9 mouse cellular contexts compared by ENCODE assay signal in genomic region chr11:99147041-99147919, GRCm38 (mm10). TPM values are rescaled to one million over a fixed set of nuclear protein-coding genes. Genes with fewer than 3 reads are reported as not detected.
DNase-seq lines count a peak whose midpoint lies in the region; ATAC-seq lines count a peak whose summit lies in the region.
"Had no signal": no experiment of that assay in that cellular context is flagged by ENCODE, and none has a peak within 500 bp of the region (broad histone marks: within the 10 kb centered on the region; RNA-seq: fewer than 3 reads in every experiment).

No protein-coding gene starts in this region.

- peaks cover 64% of the 10 kb centered on the region for H3K4me1 ChIP-seq in heart, embryonic 13.5 days
- peaks cover 74% of the 10 kb centered on the region for H3K4me1 ChIP-seq in limb, embryonic 13.5 days

- H3K27ac ChIP-seq in heart, embryonic 13.5 days (replicated peaks), result peak overlapping the region; percentile 88
- peak overlapping the region; percentile 98 for H3K27ac ChIP-seq in limb, embryonic 13.5 days
- H3K27ac ChIP-seq: hindbrain, embryonic 15.5 days had no signal

- peak overlapping the region; percentile 54; the same call in 1 of the 2 replicates for H3K9ac ChIP-seq in heart, embryonic 13.5 days
- peak overlapping the region; percentile 51 for H3K9ac ChIP-seq in limb, embryonic 13.5 days
- H3K9ac ChIP-seq: hindbrain, embryonic 15.5 days had no signal

- no peaks in the 10 kb centered on the region for H3K9me3 ChIP-seq in heart, embryonic 13.5 days
- H3K9me3 ChIP-seq in limb, embryonic 13.5 days, result no peaks in the 10 kb centered on the region
- H3K9me3 ChIP-seq: hindbrain, embryonic 15.5 days had no signal

- DNase-seq in heart, postnatal 10 days, result no peak
- DNase-seq in brain, adult 2 months (ENCODE audit: low read depth, low spot score), result peak; percentile 90
- peak; percentile 73 for DNase-seq in right cerebral cortex, postnatal 25 days
- no peak for DNase-seq in gastrocnemius, adult 18-20 months (ENCODE audit: low spot score)
- no peak for DNase-seq in urinary bladder, postnatal 25 days (ENCODE audit: low spot score)

- peak overlapping the region; percentile 30 for H3K4me2 ChIP-seq in heart, embryonic 13.5 days
- peak overlapping the region; percentile 52 for H3K4me2 ChIP-seq in limb, embryonic 13.5 days (replicated peaks)
- H3K4me2 ChIP-seq: hindbrain, embryonic 15.5 days had no signal

- H3K36me3 ChIP-seq in heart, embryonic 13.5 days, result no peaks in the 10 kb centered on the region
- H3K36me3 ChIP-seq in limb, embryonic 13.5 days, result no peaks in the 10 kb centered on the region
- H3K36me3 ChIP-seq: hindbrain, embryonic 15.5 days had no signal

- H3K4me3 ChIP-seq in heart, embryonic 13.5 days, result no peak overlapping the region
- no peak overlapping the region for H3K4me3 ChIP-seq in limb, embryonic 13.5 days
- H3K4me3 ChIP-seq: hindbrain, embryonic 15.5 days had no signal

- no peak for ATAC-seq in heart, embryonic 13.5 days (ENCODE audit: extremely low read depth, insufficient number of reproducible peaks, low FRiP score, low TSS enrichment)
- peak; percentile 22 to 36; a peak in 2 of 4 replicates for ATAC-seq in hematopoietic stem cell, adult 5-6 weeks (replicated peaks in 1 of 2; ENCODE audit: insufficient read depth in 1 of 2, low FRiP score in 2 of 2, low TSS enrichment in 1 of 2, low read depth in 1 of 2, poor library complexity in 2 of 2, severe bottlenecking in 2 of 2)
- ATAC-seq in limb, embryonic 13.5 days (ENCODE audit: low FRiP score, low read depth), result peak; percentile 42

- intact Hi-C loops in heart, postnatal 10 days (cut with DNase I), result loop anchor here (5.0 kb wide), 1 partner anchor 225 kb away; no protein-coding TSS in a partner anchor

- WGBS in heart, embryonic 13.5 days, result 15% methylated on average over 17 of the region's 17 CpGs
- WGBS in limb, embryonic 13.5 days, result 17% methylated on average over 17 of the region's 17 CpGs

- peaks cover 15% of the 10 kb centered on the region for H3K27me3 ChIP-seq in heart, embryonic 13.5 days (replicated peaks)
- no peaks in the 10 kb centered on the region; the same call in 1 of the 2 replicates for H3K27me3 ChIP-seq in limb, embryonic 13.5 days
- H3K27me3 ChIP-seq: hindbrain, embryonic 15.5 days had no signal

RNA-seq across cellular contexts. Expression of gene Ccr7, which starts 7.6 kb away (rescaled TPM):
- polyA plus RNA-seq in heart, embryonic 13.5 days (2015; fragmentation: Nextera tagmentation; extraction: Ambion mirVana), result 0.14 and 0.23 TPM in 2 replicates
- under 1 TPM; 0.42 to 0.62 TPM for total RNA-seq in heart, postnatal 10 days (2021)
- 1.2 and 2.8 TPM in 2 replicates for total RNA-seq in hematopoietic stem cell, adult 5-6 weeks (2017)
- polyA plus RNA-seq in limb, embryonic 13.5 days (2015; fragmentation: Nextera tagmentation; extraction: Ambion mirVana), result 0.39 and 0.83 TPM in 2 replicates
- total RNA-seq in gastrocnemius, adult 18-20 months (2021), result not detected

RNA-seq across cellular contexts. Expression of gene Tns4, which starts 58.2 kb away (rescaled TPM):
- polyA plus RNA-seq in heart, embryonic 13.5 days (2015; fragmentation: Nextera tagmentation; extraction: Ambion mirVana), result 0.15 and 0.21 TPM in 2 replicates
- under 1 TPM; 0.12 TPM for total RNA-seq in heart, postnatal 10 days (2021)
- 0.13 TPM in 1 of 2 replicates, not detected in the other for total RNA-seq in hematopoietic stem cell, adult 5-6 weeks (2017)
- polyA plus RNA-seq in limb, embryonic 13.5 days (2015; fragmentation: Nextera tagmentation; extraction: Ambion mirVana), result 0.55 and 1.2 TPM in 2 replicates
- total RNA-seq in gastrocnemius, adult 18-20 months (2021), result under 1 TPM in 1 of 2 experiments, not detected in 1; 0.07 TPM

Comparison
In these comparisons a context has a peak if more than half of its experiments do, and no peak if none do; other contexts are left out.
1. DNase-seq: peak in brain, adult 2 months (single experiment) and right cerebral cortex, postnatal 25 days (single experiment); none in heart, postnatal 10 days (0 of 2), gastrocnemius, adult 18-20 months (single experiment) and urinary bladder, postnatal 25 days (single experiment).